Mouse (Mus musculus): ENCODE data around the gene Hoxa11. TPM values are rescaled to one million over a fixed set of nuclear protein-coding genes. Genes with fewer than 3 reads are reported as not detected.

Hoxa11 gene
- polyA plus RNA-seq, 1 experiment from 2014 or later = 4.3 TPM

DNA sequence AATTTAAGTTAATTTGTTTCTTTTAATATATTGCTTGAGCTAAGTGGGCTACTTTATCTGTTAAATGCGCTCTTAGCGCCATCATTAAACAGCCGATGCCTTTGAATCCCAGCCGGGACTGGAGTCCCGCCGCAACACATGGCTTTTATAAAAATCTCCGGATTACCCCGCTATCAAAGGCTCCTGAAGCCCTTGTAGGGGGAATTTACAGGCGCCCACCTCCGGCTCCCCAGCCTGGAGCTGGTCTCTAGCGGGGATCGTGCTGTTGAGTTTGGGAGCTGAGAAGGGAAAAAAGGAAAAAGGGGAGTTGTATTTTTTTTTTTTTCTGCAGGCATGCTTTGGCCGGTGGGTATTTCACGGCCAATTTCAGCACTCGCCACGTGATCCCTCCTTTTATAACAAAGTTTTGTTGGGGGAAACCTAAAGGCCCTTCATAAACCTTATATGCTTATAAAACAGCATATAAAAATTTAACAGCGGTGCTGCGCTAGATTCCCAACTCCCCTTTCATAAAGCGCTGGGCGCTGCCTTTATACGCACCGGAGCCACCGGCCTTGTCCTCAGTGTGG is 1.1 kb downstream of the Hoxa11 start:
- Histone ChIP-seq H3K27me3 (replicated peaks) (peaks cover 70% of the 10 kb centered on the region), H3K9me3 (replicated peaks) (no peaks in the 10 kb centered on the region), H3K4me3 (replicated peaks) (peak overlapping the region; percentile 40), H3K9ac (replicated peaks) (peak overlapping the region; percentile 46), H3K27ac (replicated peaks) (peak overlapping the region; percentile 76), H3K36me3 (no peaks in the 10 kb centered on the region), H3K4me2 (peak overlapping the region; percentile 50), H3K4me1 (0 out of 2 replicates have a peak, but pooled peaks cover 13% of the 10 kb centered on the region)
- WGBS = 2% methylated on average over 23 of the region's 23 CpGs
- ATAC-seq (ENCODE audit: low FRiP score) = no peak

DNA sequence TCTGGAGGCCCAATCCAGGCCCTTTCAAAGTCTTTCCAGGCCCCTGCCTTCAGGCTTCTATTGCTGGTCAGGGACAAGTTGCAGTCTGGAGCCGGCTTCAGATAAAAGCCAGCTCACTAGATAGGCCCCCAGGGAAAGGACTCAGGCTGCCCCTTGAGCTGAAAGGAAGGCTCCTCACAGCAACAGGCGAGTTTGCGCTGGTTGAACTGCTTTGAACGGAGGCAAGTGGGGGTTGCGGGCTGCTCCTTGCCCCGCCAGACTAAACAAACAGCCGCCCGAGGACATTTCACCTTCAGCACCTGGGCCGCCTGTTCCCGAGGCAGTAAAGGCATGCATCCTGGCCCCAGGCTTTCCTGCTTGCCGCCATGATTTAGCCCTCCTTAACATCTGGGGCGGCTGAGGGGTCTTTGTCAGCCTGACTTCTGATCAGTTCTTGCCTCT is 1.9 kb downstream of the Hoxa11 start:
- no peak overlapping the region for H3K9ac ChIP-seq (replicated peaks)
- peaks cover 61% of the 10 kb centered on the region for H3K27me3 ChIP-seq (replicated peaks)
- peak overlapping the region; percentile 50 for H3K4me2 ChIP-seq
- no peaks in the 10 kb centered on the region for H3K36me3 ChIP-seq
- H3K9me3 ChIP-seq (replicated peaks) = no peaks in the 10 kb centered on the region
- peak overlapping the region; percentile 40 for H3K4me3 ChIP-seq (replicated peaks)
- ATAC-seq (ENCODE audit: low FRiP score) = no peak
- 9% methylated on average over 12 of the region's 12 CpGs for whole genome bisulfite sequencing
- H3K4me1 ChIP-seq = 0 out of 2 replicates have a peak, but pooled peaks cover 13% of the 10 kb centered on the region
- H3K27ac ChIP-seq (replicated peaks) = no peak overlapping the region; the same call in 1 of the 2 replicates

DNA sequence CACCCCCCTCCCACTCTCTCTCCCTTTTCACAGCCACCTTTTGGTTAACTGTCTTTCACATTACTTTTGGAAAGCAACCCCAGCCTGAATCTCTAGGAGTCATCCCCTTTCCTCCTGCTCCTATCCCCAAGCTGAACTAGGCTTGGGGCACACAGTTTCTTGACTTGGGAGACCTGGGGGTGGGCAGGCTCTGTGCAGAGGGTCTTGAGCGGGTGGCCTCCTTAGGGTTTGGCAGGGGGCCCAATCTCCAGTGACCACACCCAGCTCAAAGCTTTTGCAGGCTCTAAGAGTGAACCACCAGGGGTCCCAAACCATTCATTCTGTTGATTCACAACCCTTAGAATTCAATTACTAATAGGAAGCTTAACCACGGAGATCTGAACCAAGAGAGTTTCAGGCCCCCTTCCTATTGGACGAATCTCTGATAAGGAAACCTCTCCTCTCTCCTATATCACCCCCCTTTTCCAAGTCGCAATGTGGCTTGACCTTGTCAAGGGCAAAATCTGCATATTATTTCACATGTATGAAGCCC is 2.7 kb downstream of the Hoxa11 start:
- Histone ChIP-seq H3K4me3 (replicated peaks) (peak overlapping the region; percentile 40; the same call in 1 of the 2 replicates), H3K27me3 (replicated peaks) (peaks cover 56% of the 10 kb centered on the region)
- 11% methylated on average over 4 of the region's 4 CpGs for WGBS

DNA sequence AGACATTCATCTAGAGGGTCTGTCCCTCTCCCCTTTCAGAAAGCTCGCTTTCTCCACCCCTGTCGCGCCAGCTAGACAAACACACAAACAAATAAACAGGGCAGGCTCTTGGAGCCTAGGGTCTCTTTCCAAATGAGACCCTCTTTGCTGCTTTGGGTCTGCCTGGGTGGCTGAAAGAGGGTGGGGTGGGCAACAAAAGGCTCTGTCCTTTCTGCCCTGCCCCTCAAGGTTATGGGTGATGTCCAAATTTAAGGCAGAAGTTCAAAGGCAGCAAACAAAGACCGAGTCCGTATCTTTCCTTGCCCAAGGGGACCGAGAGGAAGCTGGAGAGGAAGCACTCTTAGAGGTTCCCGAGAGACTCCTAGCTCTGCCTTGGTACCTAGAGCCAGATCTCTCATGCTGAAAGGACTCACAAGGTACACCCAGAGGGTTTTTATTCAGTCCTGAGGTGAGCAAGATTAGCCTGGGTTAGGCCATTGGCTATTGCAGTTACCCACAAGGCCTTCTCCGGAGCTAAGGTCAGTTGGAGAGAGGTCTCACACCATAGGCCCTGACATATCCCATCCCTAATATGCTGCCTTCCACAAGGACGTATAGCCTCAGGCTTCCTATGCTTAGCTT is 4.5 kb downstream of the Hoxa11 start:
- H3K9ac ChIP-seq (replicated peaks) = no peak overlapping the region

More for the DNA sequence above, 2.7 kb downstream of the Hoxa11 start:
- no peaks in the 10 kb centered on the region for H3K9me3 ChIP-seq (replicated peaks)
- 0 out of 2 replicates have a peak, but pooled peaks cover 13% of the 10 kb centered on the region for H3K4me1 ChIP-seq
- H3K27ac ChIP-seq (replicated peaks) = no peak overlapping the region
- peak overlapping the region; percentile 50 for H3K4me2 ChIP-seq
- ATAC-seq (ENCODE audit: low FRiP score) = no peak
- H3K36me3 ChIP-seq = no peaks in the 10 kb centered on the region
- H3K9ac ChIP-seq (replicated peaks) = no peak overlapping the region

DNA sequence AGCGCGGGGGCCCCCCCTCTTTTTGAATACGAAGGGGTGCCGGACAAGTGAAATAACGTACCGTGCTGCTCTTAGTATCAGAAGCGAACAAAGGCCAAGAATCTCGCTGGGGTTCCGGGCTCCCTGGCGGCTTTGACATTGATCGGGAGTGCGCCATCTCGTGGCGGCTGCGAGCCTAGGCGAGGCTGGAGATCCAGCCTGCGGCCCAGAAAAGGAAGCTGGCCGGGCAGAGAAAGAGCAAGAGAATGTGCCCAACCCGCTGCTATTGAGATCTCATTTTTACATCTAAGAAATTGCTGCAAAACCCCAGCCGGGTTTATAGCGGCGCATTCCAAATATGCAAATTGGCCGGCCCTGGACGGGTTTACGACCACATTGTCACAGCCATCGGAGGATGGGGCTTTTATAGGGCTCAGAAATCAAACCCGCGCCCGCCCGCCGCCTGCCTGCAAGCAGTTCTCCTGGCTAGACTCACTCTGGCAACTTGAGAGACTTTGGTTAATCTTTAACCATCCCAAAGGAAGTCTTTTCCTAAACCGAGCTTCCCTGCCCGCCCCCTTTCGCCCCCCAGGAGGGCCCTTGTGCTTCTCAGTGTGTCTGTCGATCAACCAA is 5.1 kb downstream of the Hoxa11 start, which contains the start of gene Hoxa10:
TSS of gene Hoxa10 (minus strand) at position 466 of the 612 bp plus-strand sequence.
- H3K36me3 ChIP-seq = no peaks in the 10 kb centered on the region
- H3K27ac ChIP-seq (replicated peaks) = peak within 1 kb of the TSS; percentile 91
- peaks cover 53% of the 10 kb centered on the region for H3K27me3 ChIP-seq (replicated peaks)
- WGBS = 1% methylated on average over 34 of the region's 35 CpGs
- H3K4me2 ChIP-seq = peak within 1 kb of the TSS; percentile 57
- H3K4me3 ChIP-seq (replicated peaks) = peak within 1 kb of the TSS; percentile 57
- peak; percentile 62 for ATAC-seq (ENCODE audit: low FRiP score)
- no peaks in the 10 kb centered on the region for H3K9me3 ChIP-seq (replicated peaks)
- H3K9ac ChIP-seq (replicated peaks) = peak within 1 kb of the TSS; percentile 65
- H3K4me1 ChIP-seq = peaks cover 25% of the 10 kb centered on the region

More for the DNA sequence above, 4.5 kb downstream of the Hoxa11 start:
- no peaks in the 10 kb centered on the region for H3K36me3 ChIP-seq
- H3K27ac ChIP-seq (replicated peaks) = peak overlapping the region; percentile 91
- WGBS = 11% methylated on average over 9 of the region's 9 CpGs
- peaks cover 59% of the 10 kb centered on the region for H3K27me3 ChIP-seq (replicated peaks)
- H3K4me2 ChIP-seq = peak overlapping the region; percentile 57
- peak; percentile 14; the same call in 1 of the 2 replicates for ATAC-seq (ENCODE audit: low FRiP score)
- peak overlapping the region; percentile 57; the same call in 1 of the 2 replicates for H3K4me3 ChIP-seq (replicated peaks)
- no peaks in the 10 kb centered on the region for H3K9me3 ChIP-seq (replicated peaks)
- H3K4me1 ChIP-seq = peaks cover 23% of the 10 kb centered on the region

GRCm38 (mm10) chr6:52239625-52240388 is 5.8 kb downstream of the Hoxa11 start:
- Histone ChIP-seq H3K27ac (replicated peaks) (peak overlapping the region; percentile 91), H3K27me3 (replicated peaks) (peaks cover 46% of the 10 kb centered on the region)
- WGBS = 2% methylated on average over 30 of the region's 30 CpGs

GRCm38 (mm10) chr6:52238976-52239375 is 6.6 kb downstream of the Hoxa11 start:
- peaks cover 45% of the 10 kb centered on the region for H3K27me3 ChIP-seq (replicated peaks)
- no peak overlapping the region for H3K27ac ChIP-seq (replicated peaks)
- no peak for ATAC-seq (ENCODE audit: low FRiP score)
- H3K9me3 ChIP-seq (replicated peaks) = no peaks in the 10 kb centered on the region
- peak overlapping the region; percentile 57 for H3K4me2 ChIP-seq
- H3K9ac ChIP-seq (replicated peaks) = no peak overlapping the region
- H3K36me3 ChIP-seq = no peaks in the 10 kb centered on the region
- peak overlapping the region; percentile 57 for H3K4me3 ChIP-seq (replicated peaks)
- WGBS = 4% methylated on average over 7 of the region's 7 CpGs
- H3K4me1 ChIP-seq = peaks cover 30% of the 10 kb centered on the region

More at GRCm38 (mm10) chr6:52239625-52240388, 5.8 kb downstream of the Hoxa11 start:
- ATAC-seq (ENCODE audit: low FRiP score) = no peak
- H3K36me3 ChIP-seq = no peaks in the 10 kb centered on the region
- H3K4me2 ChIP-seq = peak overlapping the region; percentile 57
- peaks cover 26% of the 10 kb centered on the region for H3K4me1 ChIP-seq
- H3K4me3 ChIP-seq (replicated peaks) = peak overlapping the region; percentile 57
- H3K9ac ChIP-seq (replicated peaks) = peak overlapping the region; percentile 65
- no peaks in the 10 kb centered on the region for H3K9me3 ChIP-seq (replicated peaks)

- no peak for ATAC-seq (ENCODE audit: low FRiP score)
- Histone ChIP-seq H3K4me1 (peaks cover 35% of the 10 kb centered on the region), H3K9me3 (replicated peaks) (no peaks in the 10 kb centered on the region), H3K4me2 (peak overlapping the region; percentile 57), H3K27ac (replicated peaks) (peak overlapping the region; percentile 69), H3K9ac (replicated peaks) (peak overlapping the region; percentile 31), H3K36me3 (no peaks in the 10 kb centered on the region), H3K4me3 (replicated peaks) (peak overlapping the region; percentile 57), H3K27me3 (replicated peaks) (peaks cover 37% of the 10 kb centered on the region)
- 4% methylated on average over 7 of the region's 7 CpGs for WGBS
Measured at GRCm38 (mm10) chr6:52238155-52238545, 7.5 kb downstream of the Hoxa11 start.

GRCm38 (mm10) chr6:52237346-52238154 is 8.1 kb downstream of the Hoxa11 start:
- Histone ChIP-seq H3K4me1 (peaks cover 35% of the 10 kb centered on the region), H3K36me3 (no peaks in the 10 kb centered on the region), H3K4me3 (replicated peaks) (peak overlapping the region; percentile 57), H3K27ac (replicated peaks) (peak overlapping the region; percentile 69), H3K9me3 (replicated peaks) (no peaks in the 10 kb centered on the region), H3K9ac (replicated peaks) (peak overlapping the region; percentile 31), H3K4me2 (peak overlapping the region; percentile 57), H3K27me3 (replicated peaks) (peaks cover 31% of the 10 kb centered on the region)
- WGBS = 15% methylated on average over 10 of the region's 10 CpGs
- ATAC-seq (ENCODE audit: low FRiP score) = no peak

DNA sequence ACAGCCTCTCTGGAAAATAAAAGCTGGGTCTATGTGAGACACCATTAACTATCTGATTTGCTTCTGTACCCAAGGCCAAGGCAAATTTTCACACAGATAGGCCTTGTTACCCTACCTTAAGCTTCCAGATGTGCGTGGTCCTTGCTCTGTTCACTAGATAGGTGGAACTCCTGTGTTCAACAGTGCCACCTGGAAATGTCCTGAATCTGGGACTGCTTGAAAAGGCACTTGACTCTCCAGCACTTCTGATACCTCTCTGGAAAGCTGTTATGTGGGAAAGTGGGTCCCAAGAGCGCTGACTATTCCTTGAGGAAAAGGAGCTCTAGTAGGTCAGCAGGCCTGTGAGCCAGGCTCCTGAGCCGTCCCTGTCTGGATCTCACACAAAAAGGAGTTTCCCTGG is 8.8 kb downstream of the Hoxa11 start:
- peak overlapping the region; percentile 57 for H3K4me2 ChIP-seq
- peak overlapping the region; percentile 57 for H3K4me3 ChIP-seq (replicated peaks)
- ATAC-seq (ENCODE audit: low FRiP score) = no peak
- H3K27me3 ChIP-seq (replicated peaks) = peaks cover 27% of the 10 kb centered on the region
- WGBS = 27% methylated on average over 3 of the region's 3 CpGs
- H3K27ac ChIP-seq (replicated peaks) = peak overlapping the region; percentile 45
- H3K9ac ChIP-seq (replicated peaks) = peak overlapping the region; percentile 31; the same call in 1 of the 2 replicates
- H3K4me1 ChIP-seq = peaks cover 35% of the 10 kb centered on the region
- no peaks in the 10 kb centered on the region for H3K9me3 ChIP-seq (replicated peaks)
- no peaks in the 10 kb centered on the region for H3K36me3 ChIP-seq
